Mouse (Mus musculus) embryonic facial prominence, embryonic 12.5 days (tissue): ENCODE measurements around the gene Rmnd5b. TPM values are rescaled to one million over a fixed set of nuclear protein-coding genes. Genes with fewer than 3 reads are reported as not detected.

Source experiments
- ATAC-seq: fragments of 200-750 bp; cut with Nextera tagmentation; 2 replicates; pipeline ENCODE4 v1.8.0; 2017; ENCODE audit not compliant: insufficient number of reproducible peaks, insufficient read depth, low FRiP score, low TSS enrichment
- H3K27ac ChIP-seq: fragments of 300-500 bp; sonication (generic); 2 replicates; pipeline ENCODE4 v1.5.1; 2016; ENCODE audit warnings: mild to moderate bottlenecking
- H3K27me3 ChIP-seq: fragments of 300-500 bp; sonication (generic); 2 replicates; pipeline ENCODE4 v1.6.1; 2016; ENCODE audit warnings: mild to moderate bottlenecking, moderate library complexity
- H3K36me3 ChIP-seq: fragments of 300-500 bp; sonication (generic); 2 replicates; pipeline ENCODE4 v1.6.1; 2016; ENCODE audit warnings: mild to moderate bottlenecking
- H3K4me1 ChIP-seq: fragments of 300-500 bp; sonication (generic); 2 replicates; pipeline ENCODE4 v1.6.1; 2016
- H3K4me2 ChIP-seq: fragments of 300-500 bp; sonication (generic); replicated peaks from 2 replicates; pipeline ENCODE4 v1.6.1; 2016; ENCODE audit warnings: mild to moderate bottlenecking, moderate library complexity
- H3K4me3 ChIP-seq: fragments of 300-500 bp; sonication (generic); 2 replicates; pipeline ENCODE4 v1.5.1; 2016; ENCODE audit warnings: mild to moderate bottlenecking
- H3K9ac ChIP-seq: fragments of 300-500 bp; sonication (generic); 2 replicates; pipeline ENCODE4 v1.6.1; 2016; ENCODE audit warnings: mild to moderate bottlenecking, moderate library complexity
- H3K9me3 ChIP-seq: fragments of 300-500 bp; sonication (generic); 2 replicates; pipeline ENCODE4 v1.6.1; 2016; ENCODE audit warnings: mild to moderate bottlenecking, moderate library complexity
- WGBS: fragments of 180-500 bp; shearing (Covaris S2); methylation state at CpG from one replicate; pipeline ENCODE4 v1.1.7; 2016; 5-methylcytosine and 5-hydroxymethylcytosine counted together
- polyA plus RNA-seq: library from polyadenylated mRNA; unstranded; fragments of >200 nt; fragmentation: Nextera tagmentation; extraction: Ambion mirVana; gene quantifications from 2 replicates; pipeline ENCODE4 v1.2.1, GENCODE M21; 2016

Rmnd5b gene
- polyA plus RNA-seq, 1 experiment from 2014 or later: 43.7 TPM

GRCm38 (mm10) chr11:51661867-51662365 lies 26.2 kb upstream of the Rmnd5b start:
- no peak for ATAC-seq
- no peaks in the 10 kb centered on the region for H3K9me3 ChIP-seq

GRCm38 (mm10) chr11:51658705-51659104 lies 23.0 kb upstream of the Rmnd5b start:
- Histone ChIP-seq H3K36me3 (no peaks in the 10 kb centered on the region), H3K9ac (no peak overlapping the region), H3K27me3 (no peaks in the 10 kb centered on the region), H3K4me1 (peaks cover 15% of the 10 kb centered on the region), H3K4me3 (no peak overlapping the region), H3K4me2 (0 out of 2 replicates have a peak overlapping the region, but pooled peaks have one; percentile 5), H3K9me3 (no peaks in the 10 kb centered on the region), H3K27ac (peak overlapping the region; percentile 42; the same call in 1 of the 2 replicates)
- 57% methylated on average over 6 of the region's 6 CpGs for WGBS
- ATAC-seq: peak; percentile 38; the same call in 1 of the 2 replicates

More at GRCm38 (mm10) chr11:51661867-51662365, 26.2 kb upstream of the Rmnd5b start:
- Histone ChIP-seq H3K4me1 (peaks cover 15% of the 10 kb centered on the region), H3K4me3 (no peak overlapping the region), H3K9ac (no peak overlapping the region), H3K4me2 (no peak overlapping the region), H3K36me3 (no peaks in the 10 kb centered on the region), H3K27me3 (no peaks in the 10 kb centered on the region), H3K27ac (no peak overlapping the region)
- 81% methylated on average over 16 of the region's 16 CpGs for WGBS

- no peak overlapping the region for H3K9ac ChIP-seq
- 39% methylated on average over 7 of the region's 7 CpGs for WGBS
These were observed 22.6 kb upstream of the Rmnd5b start for GRCm38 (mm10) chr11:51658291-51658690.

GRCm38 (mm10) chr11:51656798-51657521 lies 21.3 kb upstream of the Rmnd5b start:
- Histone ChIP-seq H3K4me2 (no peak overlapping the region), H3K9ac (no peak overlapping the region), H3K27me3 (no peaks in the 10 kb centered on the region), H3K4me3 (no peak overlapping the region), H3K36me3 (no peaks in the 10 kb centered on the region), H3K27ac (no peak overlapping the region), H3K4me1 (peaks cover 15% of the 10 kb centered on the region), H3K9me3 (no peaks in the 10 kb centered on the region)
- no peak for ATAC-seq
- WGBS: 76% methylated on average over 10 of the region's 10 CpGs

More at GRCm38 (mm10) chr11:51658291-51658690, 22.6 kb upstream of the Rmnd5b start:
- Histone ChIP-seq H3K4me1 (peaks cover 15% of the 10 kb centered on the region), H3K4me3 (no peak overlapping the region), H3K36me3 (no peaks in the 10 kb centered on the region), H3K27me3 (no peaks in the 10 kb centered on the region), H3K9me3 (no peaks in the 10 kb centered on the region), H3K4me2 (0 out of 2 replicates have a peak overlapping the region, but pooled peaks have one; percentile 2), H3K27ac (peak overlapping the region; percentile 42; the same call in 1 of the 2 replicates)
- ATAC-seq: no peak

- H3K4me2 ChIP-seq: no peak overlapping the region
- H3K27me3 ChIP-seq: peaks cover 6% of the 10 kb centered on the region; the same call in 1 of the 2 replicates
- no peak overlapping the region for H3K4me3 ChIP-seq
- 85% methylated on average over 3 of the region's 3 CpGs for WGBS
- ATAC-seq: no peak
- no peak overlapping the region for H3K27ac ChIP-seq
- H3K4me1 ChIP-seq: peaks cover 22% of the 10 kb centered on the region
- H3K9ac ChIP-seq: no peak overlapping the region
- H3K9me3 ChIP-seq: no peaks in the 10 kb centered on the region
- no peaks in the 10 kb centered on the region for H3K36me3 ChIP-seq
These were observed 19.2 kb upstream of the Rmnd5b start for GRCm38 (mm10) chr11:51654891-51655290.

- Histone ChIP-seq H3K9me3 (no peaks in the 10 kb centered on the region), H3K9ac (no peak overlapping the region), H3K4me2 (no peak overlapping the region), H3K4me1 (peaks cover 27% of the 10 kb centered on the region), H3K27ac (no peak overlapping the region), H3K27me3 (peaks cover 6% of the 10 kb centered on the region; the same call in 1 of the 2 replicates), H3K4me3 (no peak overlapping the region), H3K36me3 (no peaks in the 10 kb centered on the region)
- WGBS: 85% methylated on average over 6 of the region's 6 CpGs
- ATAC-seq: no peak
These were observed 18.0 kb upstream of the Rmnd5b start for GRCm38 (mm10) chr11:51653736-51654135.

- Histone ChIP-seq H3K4me2 (no peak overlapping the region), H3K36me3 (no peaks in the 10 kb centered on the region), H3K9me3 (no peaks in the 10 kb centered on the region), H3K27me3 (peaks cover 6% of the 10 kb centered on the region; the same call in 1 of the 2 replicates), H3K9ac (no peak overlapping the region), H3K27ac (no peak overlapping the region), H3K4me1 (peaks cover 24% of the 10 kb centered on the region), H3K4me3 (no peak overlapping the region)
- ATAC-seq: no peak
- 88% methylated on average over 4 of the region's 4 CpGs for WGBS
These were observed 17.3 kb upstream of the Rmnd5b start for GRCm38 (mm10) chr11:51652889-51653418.

- Histone ChIP-seq H3K27me3 (peaks cover 6% of the 10 kb centered on the region; the same call in 1 of the 2 replicates), H3K4me1 (peaks cover 23% of the 10 kb centered on the region), H3K9me3 (no peaks in the 10 kb centered on the region), H3K9ac (peak within 1 kb of the TSS; percentile 71), H3K36me3 (no peaks in the 10 kb centered on the region), H3K4me3 (peak within 1 kb of the TSS; percentile 52), H3K27ac (peak within 1 kb of the TSS; percentile 57), H3K4me2 (peak within 1 kb of the TSS; percentile 93)
- WGBS: under 1% methylated on average over 68 of the region's 70 CpGs
- ATAC-seq: no peak
These were observed 15.2 kb upstream of the Rmnd5b start, which contains the start of the genes N4bp3 and D930048N14Rik for GRCm38 (mm10) chr11:51650691-51651515. Gene N4bp3 (minus strand): TSS chr11:51650842. Gene D930048N14Rik (plus strand): TSS chr11:51650954.

GRCm38 (mm10) chr11:51650261-51650660 lies 14.6 kb upstream of the Rmnd5b start:
- 1% methylated on average over 30 of the region's 30 CpGs for WGBS
- no peaks in the 10 kb centered on the region for H3K9me3 ChIP-seq
- H3K27me3 ChIP-seq: peaks cover 6% of the 10 kb centered on the region; the same call in 1 of the 2 replicates
- peaks cover 23% of the 10 kb centered on the region for H3K4me1 ChIP-seq
- H3K4me3 ChIP-seq: peak overlapping the region; percentile 52
- H3K36me3 ChIP-seq: no peaks in the 10 kb centered on the region
- peak overlapping the region; percentile 93 for H3K4me2 ChIP-seq
- peak overlapping the region; percentile 26; the same call in 1 of the 2 replicates for H3K27ac ChIP-seq
- H3K9ac ChIP-seq: peak overlapping the region; percentile 71
- no peak for ATAC-seq

- ATAC-seq: no peak
- no peaks in the 10 kb centered on the region for H3K36me3 ChIP-seq
- WGBS: 4% methylated on average over 7 of the region's 7 CpGs
These were observed 14.1 kb upstream of the Rmnd5b start for GRCm38 (mm10) chr11:51649889-51650199.

More at GRCm38 (mm10) chr11:51649889-51650199, 14.1 kb upstream of the Rmnd5b start:
- Histone ChIP-seq H3K27me3 (peaks cover 6% of the 10 kb centered on the region; the same call in 1 of the 2 replicates), H3K4me2 (peak overlapping the region; percentile 93), H3K4me3 (peak overlapping the region; percentile 52), H3K27ac (0 out of 2 replicates have a peak overlapping the region, but pooled peaks have one; percentile 26), H3K9me3 (no peaks in the 10 kb centered on the region), H3K4me1 (peaks cover 23% of the 10 kb centered on the region), H3K9ac (peak overlapping the region; percentile 71)
